Mouse (Mus musculus): Measurements from ENCODE around the gene Gbp7. TPM values are rescaled to one million over a fixed set of nuclear protein-coding genes. Genes with fewer than 3 reads are reported as not detected.
A peak's percentile ranks its signal among the peaks of the same experiment; 100 is the strongest.

The Gbp7 gene
- total and polyA plus RNA-seq, 3 experiments, result 2.5 to 8.1 (median 2.7) TPM

GRCm38 (mm10) chr3:142546690-142547089 is 16.5 kb downstream of the Gbp7 start:
- Histone ChIP-seq H3K9me3 (replicated peaks; ENCODE audit: low read length) (no peaks in the 10 kb centered on the region), H3K4me1 (ENCODE audit: control insufficient read depth in 1 of 2, insufficient read depth in 2 of 2) (peaks cover 3 to 21% of the 10 kb centered on the region in 2 experiments; a peak in 3 of 4 replicates), H3K79me2 (replicated peaks; ENCODE audit: control insufficient read depth, extremely low read depth, insufficient read depth, poor library complexity, severe bottlenecking) (no peaks in the 10 kb centered on the region), H3K27me3 (replicated peaks) (no peaks in the 10 kb centered on the region), H3K4me3 (replicated peaks in 1 of 3; ENCODE audit: low read depth in 2 of 3, low read length in 2 of 3, poor library complexity in 1 of 3) (no peak overlapping the region), H3K9ac (ENCODE audit: insufficient read depth, low read depth) (no peak overlapping the region), H3K4me2 (ENCODE audit: insufficient read depth, low read depth, poor library complexity, severe bottlenecking) (no peak overlapping the region), H3K27ac (ENCODE audit: insufficient read depth, low read depth) (no peak overlapping the region), H3K36me3 (replicated peaks in 1 of 2; ENCODE audit: control insufficient read depth in 1 of 2, insufficient read depth in 1 of 2, low read length in 1 of 2) (peaks cover 3 to 24% of the 10 kb centered on the region in 2 experiments)
- no peak for TF ChIP-seq GABPA (IDR thresholded peaks at IDR 0.05; ENCODE audit: insufficient replicate concordance, low read depth, low read length)
- TF ChIP-seq ELF1 (IDR thresholded peaks at IDR 0.05; ENCODE audit: low read depth, low read length), result no peak
- TF ChIP-seq KAT2A (IDR thresholded peaks at IDR 0.05; ENCODE audit: insufficient replicate concordance, low read length), result no peak
- no peak for TF ChIP-seq USF2 (conservative IDR thresholded peaks at IDR 0.05; ENCODE audit: low read depth, low read length)
- no peak for TF ChIP-seq UBTF (IDR thresholded peaks at IDR 0.05; ENCODE audit: low read depth, low read length)
- dilution Hi-C loops (cut with MboI; ENCODE audit: extremely low pct_ligation_motif_present, extremely low pct_unique_long_range_greater_than_20kb, low sequenced_read_pairs) (no loop called here), in situ Hi-C loops (cut with MboI; ENCODE audit: low pct_ligation_motif_present, low pct_unique_long_range_greater_than_20kb, low sequenced_read_pairs) (no loop called here)
- no peak for DNase-seq (ENCODE audit: extremely low read depth)

GRCm38 (mm10) chr3:142550052-142550676 is 20.0 kb downstream of the Gbp7 start:
- Histone ChIP-seq H3K27me3 (replicated peaks) (no peaks in the 10 kb centered on the region), H3K9ac (ENCODE audit: insufficient read depth, low read depth) (no peak overlapping the region), H3K4me3 (replicated peaks in 1 of 3; ENCODE audit: low read depth in 2 of 3, low read length in 2 of 3, poor library complexity in 1 of 3) (no peak overlapping the region), H3K36me3 (replicated peaks in 1 of 2; ENCODE audit: control insufficient read depth in 1 of 2, insufficient read depth in 1 of 2, low read length in 1 of 2) (peaks cover 2 to 9% of the 10 kb centered on the region in 2 experiments), H3K4me1 (ENCODE audit: control insufficient read depth in 1 of 2, insufficient read depth in 2 of 2) (peaks cover 5 to 25% of the 10 kb centered on the region in 2 experiments; a peak in 3 of 4 replicates), H3K4me2 (ENCODE audit: insufficient read depth, low read depth, poor library complexity, severe bottlenecking) (no peak overlapping the region), H3K79me2 (replicated peaks; ENCODE audit: control insufficient read depth, extremely low read depth, insufficient read depth, poor library complexity, severe bottlenecking) (no peaks in the 10 kb centered on the region), H3K27ac (ENCODE audit: insufficient read depth, low read depth) (no peak overlapping the region; the same call in 1 of the 2 replicates), H3K9me3 (replicated peaks; ENCODE audit: low read length) (no peaks in the 10 kb centered on the region)
- DNase-seq (ENCODE audit: extremely low read depth), result peak; percentile 53
- dilution Hi-C loops (cut with MboI; ENCODE audit: extremely low pct_ligation_motif_present, extremely low pct_unique_long_range_greater_than_20kb, low sequenced_read_pairs), result no loop called here
- in situ Hi-C loops (cut with MboI; ENCODE audit: low pct_ligation_motif_present, low pct_unique_long_range_greater_than_20kb, low sequenced_read_pairs), result no loop called here
- TF ChIP-seq ETS1 (conservative IDR thresholded peaks at IDR 0.05; ENCODE audit: low read depth, low read length) (peak; percentile 63; the same call in 1 of the 2 replicates), ZMIZ1 (IDR thresholded peaks at IDR 0.05; ENCODE audit: low read depth, low read length) (no peak), EP300 (IDR thresholded peaks at IDR 0.05; ENCODE audit: low read length) (0 out of 2 replicates have a peak, but pooled peaks have one; percentile 24), JUN (IDR thresholded peaks at IDR 0.05; ENCODE audit: insufficient read depth, low read depth, low read length) (0 out of 2 replicates have a peak, but pooled peaks have one; percentile 13)

GRCm38 (mm10) chr3:142554601-142555000 is 24.5 kb downstream of the Gbp7 start:
- TF ChIP-seq MAZ (IDR thresholded peaks at IDR 0.05; ENCODE audit: low read depth, low read length) (no peak), SMC3 (IDR thresholded peaks at IDR 0.05; ENCODE audit: low read depth, low read length) (no peak), RAD21 (IDR thresholded peaks at IDR 0.05; ENCODE audit: low read depth, low read length) (no peak), CHD2 (IDR thresholded peaks at IDR 0.05; ENCODE audit: low read length) (no peak), CTCF (conservative IDR thresholded peaks at IDR 0.05 in 1 of 2, IDR thresholded peaks at IDR 0.05 in 1 of 2; ENCODE audit: low read depth in 2 of 2, low read length in 2 of 2) (no peak), ZMIZ1 (IDR thresholded peaks at IDR 0.05; ENCODE audit: low read depth, low read length) (no peak), TCF12 (IDR thresholded peaks at IDR 0.05; ENCODE audit: low read depth, low read length) (no peak), CHD1 (IDR thresholded peaks at IDR 0.05; ENCODE audit: low read depth, low read length) (no peak), EP300 (IDR thresholded peaks at IDR 0.05; ENCODE audit: low read length) (no peak)
- H3K36me3 ChIP-seq (replicated peaks in 1 of 2; ENCODE audit: control insufficient read depth in 1 of 2, insufficient read depth in 1 of 2, low read length in 1 of 2), result no peaks in the 10 kb centered on the region
- no peaks in the 10 kb centered on the region for H3K9me3 ChIP-seq (replicated peaks; ENCODE audit: low read length)
- H3K9ac ChIP-seq (ENCODE audit: insufficient read depth, low read depth), result no peak overlapping the region
- H3K79me2 ChIP-seq (replicated peaks; ENCODE audit: control insufficient read depth, extremely low read depth, insufficient read depth, poor library complexity, severe bottlenecking), result no peaks in the 10 kb centered on the region
- peaks cover 9 to 32% of the 10 kb centered on the region in 2 experiments for H3K4me1 ChIP-seq (ENCODE audit: control insufficient read depth in 1 of 2, insufficient read depth in 2 of 2)
- in situ Hi-C loops (cut with MboI; ENCODE audit: low pct_ligation_motif_present, low pct_unique_long_range_greater_than_20kb, low sequenced_read_pairs) (no loop called here), dilution Hi-C loops (cut with MboI; ENCODE audit: extremely low pct_ligation_motif_present, extremely low pct_unique_long_range_greater_than_20kb, low sequenced_read_pairs) (no loop called here)
- H3K27ac ChIP-seq (ENCODE audit: insufficient read depth, low read depth), result no peak overlapping the region
- H3K27me3 ChIP-seq (replicated peaks), result no peaks in the 10 kb centered on the region
- DNase-seq (ENCODE audit: extremely low read depth), result no peak
- H3K4me2 ChIP-seq (ENCODE audit: insufficient read depth, low read depth, poor library complexity, severe bottlenecking), result no peak overlapping the region
- H3K4me3 ChIP-seq (replicated peaks in 1 of 3; ENCODE audit: low read depth in 2 of 3, low read length in 2 of 3, poor library complexity in 1 of 3), result no peak overlapping the region
